Mouse (Mus musculus) small intestine, adult 2 months (tissue): ENCODE results near the gene Scn4a.

Experiments
- CTCF ChIP-seq: fragments of 200-500 bp; IDR thresholded peaks from 2 replicates; pipeline ENCODE4 v1.5.1; 2012; ENCODE audit warnings: low read depth, mild to moderate bottlenecking, control low read depth, inconsistent platforms, low read length, moderate library complexity, mixed read lengths; ENCODE audit not compliant: insufficient replicate concordance, insufficient read length; ENCODE audit errors: extremely low read depth
- POLR2A ChIP-seq: fragments of 200-500 bp; IDR thresholded peaks from 2 replicates; pipeline ENCODE4 v1.6.1; 2012; ENCODE audit warnings: low read depth, mild to moderate bottlenecking, control low read depth, inconsistent platforms, low read length, moderate library complexity

DNA sequence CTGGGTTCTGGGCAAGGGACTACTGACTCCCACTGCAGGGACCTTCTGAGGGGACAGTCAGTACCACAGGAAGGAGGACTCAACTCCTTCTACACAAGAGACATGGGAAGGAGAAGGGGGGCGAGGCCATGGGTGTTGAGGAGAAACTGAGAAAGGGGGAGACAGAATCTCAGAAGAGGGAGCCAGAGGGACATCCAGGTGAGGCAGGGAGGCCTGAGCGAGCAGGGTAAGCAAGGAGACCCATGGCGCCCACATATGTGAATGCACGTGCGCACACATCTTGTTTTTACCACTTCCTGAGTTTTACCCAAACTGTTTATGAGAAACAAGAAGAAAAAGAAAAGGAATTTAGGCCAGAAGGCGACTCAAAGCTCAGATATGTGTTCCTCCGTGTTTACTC lies 35.3 kb downstream of the Scn4a start:
- TF ChIP-seq POLR2A, result no peak
- no peak for TF ChIP-seq CTCF
